Mouse (Mus musculus) CH12F3 (cell line): ENCODE data around the gene Ell3.

Source experiments
- in situ Hi-C: fragments of 300-500 bp; cut with MboI; formaldehyde crosslinking; loops from 2 replicates; pipeline ENCODE4 v1.14.3; 2020; ENCODE audit warnings: low sequenced_read_pairs

The Ell3 gene

GRCm38 (mm10) chr2:121396624-121397023 lies 47.5 kb downstream of the Ell3 start:
- in situ Hi-C loops: loop anchor here (25.0 kb wide), 1 partner anchor 209 kb away; no protein-coding TSS in a partner anchor
